Mouse (Mus musculus) hematopoietic stem cell, adult 5-6 weeks (primary cell): ENCODE data around the gene Sult5a1. TPM values are rescaled to one million over a fixed set of nuclear protein-coding genes. Genes with fewer than 3 reads are reported as not detected.

ENCODE experiments used
- ATAC-seq, 2 experiments: fragments of 125-278 bp in 1 of 2; replicated peaks in 1 of 2; 2 replicates each; pipeline ENCODE4 v1.8.0; 2016 to 2017; ENCODE audit warnings: inconsistent platforms in 2 of 2, mild to moderate bottlenecking in 2 of 2, moderate number of reproducible peaks in 2 of 2, low read depth in 1 of 2, moderate TSS enrichment in 1 of 2; ENCODE audit not compliant: low FRiP score in 2 of 2, poor library complexity in 2 of 2, severe bottlenecking in 2 of 2, insufficient read depth in 1 of 2, low TSS enrichment in 1 of 2
- total RNA-seq: library from RNA; stranded (forward); fragments of 172-1452, 232-1000 nt; gene quantifications from 2 replicates; pipeline ENCODE4 v1.2.3, GENCODE M21; 2017

The Sult5a1 gene
- total RNA-seq, 1 experiment from 2014 or later, result not detected

- ATAC-seq, result no peak
Observed at GRCm38 (mm10) chr8:123141741-123142462, 16.2 kb downstream of the Sult5a1 start.

- ATAC-seq, result no peak
Observed at GRCm38 (mm10) chr8:123138741-123139140, 19.4 kb downstream of the Sult5a1 start.

GRCm38 (mm10) chr8:123137645-123138077 is 20.5 kb downstream of the Sult5a1 start:
- ATAC-seq, result peak in 1 of 2 experiments; percentile 15; a peak in 1 of 4 replicates

- ATAC-seq, result no peak
Observed at GRCm38 (mm10) chr8:123136287-123136686, 21.8 kb downstream of the Sult5a1 start.

GRCm38 (mm10) chr8:123135806-123136205 is 22.3 kb downstream of the Sult5a1 start:
- no peak for ATAC-seq

- no peak for ATAC-seq
Observed at GRCm38 (mm10) chr8:123135406-123135805, 22.7 kb downstream of the Sult5a1 start.

- no peak for ATAC-seq
Observed at GRCm38 (mm10) chr8:123134149-123134713, 23.9 kb downstream of the Sult5a1 start.

GRCm38 (mm10) chr8:123132953-123133352 is 25.2 kb downstream of the Sult5a1 start:
- ATAC-seq, result no peak

- ATAC-seq, result no peak
Observed at GRCm38 (mm10) chr8:123131041-123131440, 27.1 kb downstream of the Sult5a1 start.

GRCm38 (mm10) chr8:123126193-123126816 is 31.8 kb downstream of the Sult5a1 start:
- peak in 1 of 2 experiments; percentile 65; a peak in 2 of 4 replicates for ATAC-seq

GRCm38 (mm10) chr8:123122670-123123069 is 35.4 kb downstream of the Sult5a1 start:
- ATAC-seq, result no peak

GRCm38 (mm10) chr8:123122059-123122458 is 36.1 kb downstream of the Sult5a1 start:
- no peak for ATAC-seq

GRCm38 (mm10) chr8:123117744-123118143 is 40.4 kb downstream of the Sult5a1 start:
- ATAC-seq, result no peak

- no peak for ATAC-seq
Observed at GRCm38 (mm10) chr8:123117127-123117731, 40.9 kb downstream of the Sult5a1 start, which contains the start of gene Cpne7. Gene Cpne7, plus strand, starts transcription at chr8:123117374.

GRCm38 (mm10) chr8:123114644-123115043 is 43.5 kb downstream of the Sult5a1 start:
- no peak for ATAC-seq

GRCm38 (mm10) chr8:123113908-123114469 is 44.1 kb downstream of the Sult5a1 start:
- no peak for ATAC-seq

- no peak for ATAC-seq
Observed at GRCm38 (mm10) chr8:123112892-123113291, 45.2 kb downstream of the Sult5a1 start.

GRCm38 (mm10) chr8:123110649-123111048 is 47.5 kb downstream of the Sult5a1 start:
- peak; percentile 82 to 88 for ATAC-seq
